Mouse (Mus musculus) ZHBTc4 (cell line): ENCODE measurements around the gene Trdn.

Source experiments
- DNase-seq: peaks from one replicate; pipeline ENCODE4 v3.0.0-alpha.2; 2011; ENCODE audit warnings: low read depth, low spot score

The Trdn gene

DNA sequence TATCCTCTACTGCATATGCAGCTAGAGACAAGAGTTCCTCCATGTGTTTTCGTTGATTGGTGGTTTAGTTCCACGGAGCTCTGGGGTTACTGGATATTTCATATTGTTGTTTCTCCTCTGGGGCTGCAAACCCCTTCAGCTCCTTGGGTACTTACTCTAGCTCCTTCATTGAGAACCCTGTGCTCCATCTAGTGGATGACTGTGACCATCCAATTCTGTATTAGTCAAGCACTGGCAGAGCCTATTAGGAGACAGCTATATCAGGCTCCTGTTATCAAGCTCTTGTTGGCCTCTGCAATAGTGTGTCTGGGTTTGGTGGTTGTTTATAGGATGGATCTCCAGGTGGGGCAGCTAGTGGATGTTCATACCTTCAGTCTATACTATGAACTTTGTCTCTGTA, 290.2 kb downstream of the Trdn start:
- peak; percentile 68 for DNase-seq

DNA sequence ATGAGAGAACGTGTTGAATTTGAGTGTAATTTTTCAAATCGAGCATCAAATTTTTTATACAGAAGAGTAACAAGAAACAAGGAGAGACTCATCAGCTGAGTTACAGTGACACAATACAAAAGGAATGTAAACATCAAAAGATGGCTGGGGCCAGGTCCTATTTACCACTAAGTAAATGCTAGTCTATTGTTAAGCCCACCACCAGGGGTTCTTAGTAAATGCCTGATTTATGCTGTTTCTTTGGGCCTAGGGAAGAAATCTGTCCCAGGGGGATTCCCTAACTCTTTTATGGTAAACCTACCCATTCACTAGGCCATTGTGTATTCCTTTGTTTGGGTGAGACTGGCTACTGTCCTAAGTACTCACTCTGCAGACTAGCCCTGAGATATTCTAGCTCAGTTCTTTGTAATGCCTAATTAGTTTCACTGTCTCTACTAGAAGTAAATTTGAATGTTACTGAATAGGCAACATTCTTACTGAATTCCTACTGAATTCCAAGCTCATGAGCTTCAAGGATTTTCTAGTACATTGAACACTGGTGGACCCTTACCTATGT, 295.2 kb downstream of the Trdn start:
- peak; percentile 97 for DNase-seq
